Mouse (Mus musculus) midbrain, embryonic 14.5 days (tissue): ENCODE results near the gene Upk2. TPM values are rescaled to one million over a fixed set of nuclear protein-coding genes. Genes with fewer than 3 reads are reported as not detected.

Experiments used
- ATAC-seq: fragments of 200-750 bp; cut with Nextera tagmentation; 2 replicates; pipeline ENCODE4 v1.8.0; 2017; ENCODE audit warnings: moderate number of reproducible peaks, moderate library complexity; ENCODE audit not compliant: low FRiP score, low TSS enrichment
- DNase-seq: peaks from one replicate; pipeline ENCODE4 v3.0.0-alpha.2; 2015
- H3K27ac ChIP-seq: fragments of 300-500 bp; sonication (generic); replicated peaks from 2 replicates; pipeline ENCODE4 v1.5.1; 2014; ENCODE audit warnings: mild to moderate bottlenecking, low read depth, low read length, moderate library complexity
- H3K27me3 ChIP-seq: fragments of 300-500 bp; sonication (generic); 2 replicates; pipeline ENCODE4 v1.6.1; 2014; ENCODE audit warnings: low read length, control low read depth, mixed read lengths; ENCODE audit not compliant: control insufficient read depth, insufficient read depth
- H3K36me3 ChIP-seq: fragments of 300-500 bp; sonication (generic); 2 replicates; pipeline ENCODE4 v1.6.1; 2014; ENCODE audit warnings: low read length, control low read depth; ENCODE audit not compliant: control insufficient read depth, insufficient read depth
- H3K4me1 ChIP-seq: fragments of 300-500 bp; sonication (generic); 2 replicates; pipeline ENCODE4 v1.6.1; 2014; ENCODE audit warnings: mild to moderate bottlenecking, antibody characterized with exemption, low read length, control low read depth; ENCODE audit not compliant: control insufficient read depth, insufficient read depth
- H3K4me2 ChIP-seq: fragments of 300-500 bp; sonication (generic); 2 replicates; pipeline ENCODE4 v1.6.1; 2014; ENCODE audit warnings: mild to moderate bottlenecking, low read length, moderate library complexity
- H3K4me3 ChIP-seq: fragments of 300-500 bp; sonication (generic); replicated peaks from 2 replicates; pipeline ENCODE4 v1.5.1; 2014; ENCODE audit warnings: low read depth, low read length
- H3K9ac ChIP-seq: fragments of 300-500 bp; sonication (generic); replicated peaks from 2 replicates; pipeline ENCODE4 v1.6.1; 2014; ENCODE audit warnings: mild to moderate bottlenecking, low read length, moderate library complexity
- H3K9me3 ChIP-seq: fragments of 300-500 bp; sonication (generic); 2 replicates; pipeline ENCODE4 v1.6.1; 2016; ENCODE audit warnings: low read length, control low read depth, mixed read lengths; ENCODE audit not compliant: control insufficient read depth
- WGBS: fragments of 180-500 bp; shearing (Covaris S2); extraction: QIAGEN DNeasy Blood & Tissue Kit; methylation state at CpG from one replicate; pipeline ENCODE4 v1.1.7; 2014; 5-methylcytosine and 5-hydroxymethylcytosine counted together
- polyA plus RNA-seq: library from polyadenylated mRNA; unstranded; fragments of >200 nt; fragmentation: Nextera tagmentation; extraction: Ambion mirVana; gene quantifications from 2 replicates; pipeline ENCODE4 v1.2.1, GENCODE M21; 2014

The Upk2 gene
- polyA plus RNA-seq, 1 experiment from 2014 or later, result not detected

GRCm38 (mm10) chr9:44497624-44498377, 43.0 kb upstream of the Upk2 start:
- Histone ChIP-seq H3K4me2 (peak overlapping the region; percentile 82), H3K4me3 (peak overlapping the region; percentile 34), H3K27ac (peak overlapping the region; percentile 89), H3K9me3 (no peaks in the 10 kb centered on the region), H3K27me3 (no peaks in the 10 kb centered on the region), H3K4me1 (peaks cover 66% of the 10 kb centered on the region), H3K9ac (peak overlapping the region; percentile 61; the same call in 1 of the 2 replicates), H3K36me3 (peaks cover 8% of the 10 kb centered on the region; the same call in 1 of the 2 replicates)
- no peak for ATAC-seq
- 3% methylated on average over 11 of the region's 11 CpGs for WGBS
- no peak for DNase-seq

DNA sequence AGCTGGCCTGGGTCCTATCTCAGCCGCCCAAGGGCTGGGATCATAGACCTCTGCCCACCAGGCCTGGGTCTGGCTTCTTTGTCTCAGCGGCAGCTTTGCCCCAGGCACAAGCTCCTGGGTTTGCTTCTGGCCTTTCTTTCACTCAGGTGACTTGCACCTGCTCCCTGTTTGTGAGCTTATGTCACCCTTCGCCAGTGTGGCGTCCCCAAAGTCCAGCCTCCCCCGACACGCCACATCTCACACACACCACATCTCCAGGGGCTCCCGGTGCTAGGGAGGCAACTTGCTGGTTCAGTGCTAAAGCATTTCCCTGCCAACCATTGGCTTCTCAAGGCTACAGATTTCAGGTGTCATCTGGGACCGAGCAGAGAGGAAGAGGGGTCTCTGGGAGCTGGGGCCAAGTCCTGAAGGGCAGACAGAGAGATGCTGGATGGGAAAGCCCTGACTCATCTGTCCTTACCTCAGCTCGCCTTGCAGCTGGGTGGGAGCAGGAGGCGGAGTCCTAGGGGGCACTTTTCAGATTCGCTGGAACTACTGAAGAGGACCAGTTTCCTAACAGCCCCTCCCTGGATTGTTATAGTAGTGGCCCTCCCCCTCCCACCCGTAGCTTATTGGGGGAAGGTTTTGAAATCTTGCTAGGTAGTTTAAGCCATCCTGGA, 42.2 kb upstream of the Upk2 start:
- Histone ChIP-seq H3K4me2 (no peak overlapping the region), H3K36me3 (peaks cover 8% of the 10 kb centered on the region; the same call in 1 of the 2 replicates), H3K4me3 (no peak overlapping the region), H3K4me1 (peaks cover 70% of the 10 kb centered on the region), H3K27ac (no peak overlapping the region), H3K27me3 (no peaks in the 10 kb centered on the region), H3K9ac (no peak overlapping the region), H3K9me3 (no peaks in the 10 kb centered on the region)
- ATAC-seq (no peak), DNase-seq (no peak)
- WGBS, result 49% methylated on average over 12 of the region's 12 CpGs

DNA sequence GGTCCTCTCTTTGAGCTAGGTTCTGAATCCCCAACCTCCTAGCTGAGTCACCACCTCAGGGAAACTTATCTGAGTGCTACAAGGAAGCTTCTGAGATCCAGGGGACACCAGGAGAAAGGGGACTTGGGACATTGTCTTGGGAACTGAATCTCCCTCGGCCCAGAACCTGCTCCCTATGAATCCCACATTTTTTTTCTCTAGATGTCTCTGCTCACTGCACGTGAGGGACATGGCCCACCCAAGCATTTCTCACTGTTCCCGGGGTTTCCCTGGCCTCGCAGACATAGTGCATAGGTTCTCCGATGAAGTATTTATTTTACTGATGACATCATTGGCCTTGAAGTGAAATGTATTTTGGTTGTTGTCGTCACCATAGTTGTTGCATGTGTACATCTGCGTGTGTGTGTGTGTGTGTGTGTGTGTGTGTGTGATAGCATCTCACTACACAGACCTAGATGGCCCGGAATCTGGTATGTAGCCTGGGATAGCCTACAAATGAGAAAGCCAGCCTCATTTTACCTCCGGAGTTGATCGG, 41.1 kb upstream of the Upk2 start:
- Histone ChIP-seq H3K27me3 (no peaks in the 10 kb centered on the region), H3K9me3 (no peaks in the 10 kb centered on the region), H3K9ac (no peak overlapping the region), H3K4me1 (peaks cover 70% of the 10 kb centered on the region), H3K27ac (no peak overlapping the region), H3K4me3 (no peak overlapping the region), H3K4me2 (no peak overlapping the region), H3K36me3 (peaks cover 3% of the 10 kb centered on the region; the same call in 1 of the 2 replicates)
- no peak for DNase-seq
- whole genome bisulfite sequencing, result 91% methylated on average over 10 of the region's 10 CpGs
- no peak for ATAC-seq

- H3K4me2 ChIP-seq, result peak overlapping the region; percentile 17; the same call in 1 of the 2 replicates
- H3K27me3 ChIP-seq, result no peaks in the 10 kb centered on the region
- H3K9ac ChIP-seq, result no peak overlapping the region
- no peaks in the 10 kb centered on the region for H3K9me3 ChIP-seq
- H3K4me3 ChIP-seq, result no peak overlapping the region
- ATAC-seq (no peak), DNase-seq (no peak)
- no peaks in the 10 kb centered on the region for H3K36me3 ChIP-seq
- WGBS, result 55% methylated on average over 9 of the region's 9 CpGs
- H3K27ac ChIP-seq, result peak overlapping the region; percentile 17; the same call in 1 of the 2 replicates
- H3K4me1 ChIP-seq, result peaks cover 70% of the 10 kb centered on the region
Measured at GRCm38 (mm10) chr9:44494863-44495809, 40.4 kb upstream of the Upk2 start.

GRCm38 (mm10) chr9:44494261-44494862, 39.6 kb upstream of the Upk2 start:
- H3K36me3 ChIP-seq, result no peaks in the 10 kb centered on the region
- no peak for ATAC-seq
- no peak overlapping the region for H3K4me3 ChIP-seq
- peak overlapping the region; percentile 26; the same call in 1 of the 2 replicates for H3K9ac ChIP-seq
- H3K4me1 ChIP-seq, result peaks cover 70% of the 10 kb centered on the region
- no peaks in the 10 kb centered on the region for H3K27me3 ChIP-seq
- WGBS, result 14% methylated on average over 11 of the region's 11 CpGs
- no peak for DNase-seq
- H3K4me2 ChIP-seq, result peak overlapping the region; percentile 17; the same call in 1 of the 2 replicates
- peak overlapping the region; percentile 17; the same call in 1 of the 2 replicates for H3K27ac ChIP-seq
- H3K9me3 ChIP-seq, result no peaks in the 10 kb centered on the region

GRCm38 (mm10) chr9:44492631-44493461, 38.1 kb upstream of the Upk2 start:
- H3K27ac ChIP-seq, result no peak overlapping the region
- 62% methylated on average over 17 of the region's 17 CpGs for WGBS

GRCm38 (mm10) chr9:44491351-44491750, 36.6 kb upstream of the Upk2 start:
- H3K4me1 ChIP-seq, result peaks cover 71% of the 10 kb centered on the region
- DNase-seq (no peak), ATAC-seq (no peak)
- H3K36me3 ChIP-seq, result no peaks in the 10 kb centered on the region
- H3K9me3 ChIP-seq, result no peaks in the 10 kb centered on the region
- no peak overlapping the region for H3K4me2 ChIP-seq
- H3K27me3 ChIP-seq, result no peaks in the 10 kb centered on the region
- H3K27ac ChIP-seq, result no peak overlapping the region
- WGBS, result 81% methylated on average over 10 of the region's 10 CpGs
- no peak overlapping the region for H3K9ac ChIP-seq
- H3K4me3 ChIP-seq, result no peak overlapping the region

More at GRCm38 (mm10) chr9:44492631-44493461, 38.1 kb upstream of the Upk2 start:
- peak overlapping the region; percentile 15; the same call in 1 of the 2 replicates for H3K4me2 ChIP-seq
- no peaks in the 10 kb centered on the region for H3K9me3 ChIP-seq
- H3K4me3 ChIP-seq, result no peak overlapping the region
- ATAC-seq (no peak), DNase-seq (no peak)
- H3K4me1 ChIP-seq, result peaks cover 70% of the 10 kb centered on the region
- H3K27me3 ChIP-seq, result no peaks in the 10 kb centered on the region
- H3K36me3 ChIP-seq, result no peaks in the 10 kb centered on the region
- H3K9ac ChIP-seq, result no peak overlapping the region; the same call in 1 of the 2 replicates
